Mouse (Mus musculus) kidney, adult 2 months (tissue): Measurements from ENCODE around the gene Miox.

Source experiments
- CTCF ChIP-seq: fragments of 200-500 bp; conservative IDR thresholded peaks from 2 replicates; pipeline ENCODE4 v1.5.1; 2011; ENCODE audit warnings: low read depth, mild to moderate bottlenecking, control low read depth, low read length, moderate library complexity, mixed read lengths; ENCODE audit not compliant: insufficient read depth, insufficient read length
- POLR2A ChIP-seq: fragments of 200-500 bp; IDR thresholded peaks from one replicate; pipeline ENCODE4 v1.6.1; 2011; ENCODE audit warnings: low read depth, low read length, control low read depth

DNA sequence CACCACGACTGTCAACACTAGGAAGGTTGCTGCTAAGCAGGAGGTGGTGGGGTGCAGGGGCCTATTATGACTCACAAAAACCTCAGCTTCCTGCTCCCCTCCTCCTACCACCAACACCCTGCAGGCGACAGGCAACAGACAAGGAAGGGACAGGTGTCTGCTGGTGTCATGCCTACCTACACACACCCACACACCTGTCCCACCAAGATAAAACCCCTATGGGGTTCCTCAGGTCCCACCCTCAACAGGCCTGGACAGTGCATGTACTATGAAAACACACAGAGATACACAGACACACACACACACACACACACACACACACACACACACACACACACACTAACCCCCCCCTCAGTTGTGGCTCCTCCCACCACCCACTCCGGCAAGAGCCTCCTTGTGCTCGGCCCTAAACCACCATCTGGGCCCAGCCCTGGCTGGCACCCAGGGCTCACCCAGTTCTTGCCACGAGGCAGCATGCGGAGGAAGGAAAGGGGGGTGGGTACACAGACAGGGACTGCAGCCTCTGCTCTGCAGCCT is 24.2 kb upstream of the Miox start:
- TF ChIP-seq CTCF (no peak), POLR2A (no peak)
